Mouse (Mus musculus) myocyte (in vitro differentiated cells): ENCODE measurements at regions not wholly inside any gene's neighbourhood (a gene's known extent, or its start where the extent isn't known, plus 50 kb on each side); places are given as distances from the start of the nearest gene placed in this dataset.

Source experiments
- H3K27me3 ChIP-seq: one replicate; pipeline ENCODE4 v1.6.1; 2011; ENCODE audit not compliant: control insufficient read depth, insufficient read depth, insufficient read length
- H3K36me3 ChIP-seq: one replicate; pipeline ENCODE4 v1.6.1; 2011; ENCODE audit not compliant: control insufficient read depth, insufficient read depth
- H3K4me2 ChIP-seq: one replicate; pipeline ENCODE4 v1.6.1; 2011; ENCODE audit warnings: low read depth, control low read depth
- H3K4me3 ChIP-seq: one replicate; pipeline ENCODE4 v1.5.1; 2011; ENCODE audit warnings: mild to moderate bottlenecking, control low read depth, moderate library complexity
- H3K79me2 ChIP-seq: one replicate; pipeline ENCODE4 v1.6.1; 2011; ENCODE audit not compliant: control insufficient read depth, insufficient read depth
- H3ac ChIP-seq: one replicate; pipeline ENCODE4 v1.6.1; 2011; ENCODE audit not compliant: control insufficient read depth, insufficient read length
- CEBPB ChIP-seq: IDR thresholded peaks from 2 replicates; pipeline ENCODE4 v1.6.1; 2011; ENCODE audit warnings: mild to moderate bottlenecking, moderate library complexity; ENCODE audit not compliant: poor library complexity, insufficient read depth, severe bottlenecking
- E2F4 ChIP-seq: IDR thresholded peaks from one replicate; pipeline ENCODE4 v1.6.1; 2011; ENCODE audit warnings: mild to moderate bottlenecking, control low read depth, moderate library complexity; ENCODE audit not compliant: insufficient read depth
- MAX ChIP-seq: IDR thresholded peaks from one replicate; pipeline ENCODE4 v1.6.1; 2011; ENCODE audit warnings: low read depth, mild to moderate bottlenecking, control low read depth
- MYOD1 ChIP-seq, 3 experiments: IDR thresholded peaks; one replicate each; pipeline ENCODE4 v1.6.1; 2011; ENCODE audit warnings: control low read depth in 2 of 3, low read depth in 2 of 3, mild to moderate bottlenecking in 2 of 3, moderate library complexity in 1 of 3; ENCODE audit not compliant: insufficient read length in 2 of 3, control insufficient read depth in 1 of 3
- MYOG ChIP-seq, 3 experiments: IDR thresholded peaks; one replicate each; pipeline ENCODE4 v1.6.1; 2011; ENCODE audit warnings: control low read depth in 2 of 3, low read depth in 2 of 3, mild to moderate bottlenecking in 2 of 3; ENCODE audit not compliant: insufficient read length in 2 of 3, control insufficient read depth in 1 of 3, insufficient read depth in 1 of 3
- POLR2A ChIP-seq: IDR thresholded peaks from one replicate; pipeline ENCODE4 v1.6.1; 2011; ENCODE audit warnings: low read depth, mild to moderate bottlenecking, control low read depth, moderate library complexity; ENCODE audit not compliant: insufficient read length
- POLR2AphosphoS2 ChIP-seq: IDR thresholded peaks from one replicate; pipeline ENCODE4 v1.6.1; 2011; ENCODE audit warnings: low read depth, control low read depth; ENCODE audit not compliant: insufficient read length
- REST ChIP-seq: IDR thresholded peaks from one replicate; pipeline ENCODE4 v1.6.1; 2011; ENCODE audit warnings: mild to moderate bottlenecking, control low read depth, moderate library complexity; ENCODE audit not compliant: insufficient read depth, insufficient read length
- SRF ChIP-seq: IDR thresholded peaks from one replicate; pipeline ENCODE4 v1.6.1; 2011; ENCODE audit warnings: low read depth; ENCODE audit not compliant: control insufficient read depth, insufficient read length
- TCF12 ChIP-seq: IDR thresholded peaks from one replicate; pipeline ENCODE4 v1.6.1; 2011; ENCODE audit warnings: mild to moderate bottlenecking, control low read depth; ENCODE audit not compliant: poor library complexity, insufficient read depth, severe bottlenecking
- TCF3 ChIP-seq: IDR thresholded peaks from one replicate; pipeline ENCODE4 v1.6.1; 2011; ENCODE audit warnings: low read depth, control low read depth; ENCODE audit not compliant: insufficient read length
- USF1 ChIP-seq: IDR thresholded peaks from one replicate; pipeline ENCODE4 v1.6.1; 2011; ENCODE audit warnings: low read depth, mild to moderate bottlenecking, control low read depth, moderate library complexity

- H3K4me3 ChIP-seq, result no peak overlapping the region
- H3K4me2 ChIP-seq, result no peak overlapping the region
- peaks cover 4% of the 10 kb centered on the region for H3K27me3 ChIP-seq
- TF ChIP-seq MYOD1 (IDR thresholded peaks at IDR 0.05; ENCODE audit: control insufficient read depth in 1 of 3, insufficient read length in 2 of 3, low read depth in 2 of 3), result no peak
- TF ChIP-seq E2F4, result no peak
- TF ChIP-seq USF1, result no peak
- TF ChIP-seq TCF12, result no peak
- TF ChIP-seq POLR2AphosphoS2, result no peak
- no peak for TF ChIP-seq TCF3
- no peak for TF ChIP-seq MYOG (IDR thresholded peaks at IDR 0.05; ENCODE audit: control insufficient read depth in 1 of 3, insufficient read depth in 1 of 3, insufficient read length in 2 of 3, low read depth in 2 of 3)
- no peak for TF ChIP-seq SRF
- no peaks in the 10 kb centered on the region for H3K79me2 ChIP-seq
- H3K36me3 ChIP-seq, result no peaks in the 10 kb centered on the region
- no peak overlapping the region for H3ac ChIP-seq
These were observed 87.3 kb downstream of the Rplp1 start for GRCm38 (mm10) chr9:61827014-61827413.

- no peak overlapping the region for H3ac ChIP-seq
- TF ChIP-seq USF1 (no peak), TCF12 (no peak), MYOD1 (IDR thresholded peaks at IDR 0.05; ENCODE audit: control insufficient read depth in 1 of 3, insufficient read length in 2 of 3, low read depth in 2 of 3) (no peak)
- no peak overlapping the region for H3K4me3 ChIP-seq
- H3K4me2 ChIP-seq, result no peak overlapping the region
- H3K79me2 ChIP-seq, result no peaks in the 10 kb centered on the region
- H3K27me3 ChIP-seq, result no peaks in the 10 kb centered on the region
- no peaks in the 10 kb centered on the region for H3K36me3 ChIP-seq
These were observed 87.9 kb downstream of the Rplp1 start for GRCm38 (mm10) chr9:61826415-61826814.

GRCm38 (mm10) chr9:61825804-61826203, 88.5 kb downstream of the Rplp1 start:
- Histone ChIP-seq H3K4me3 (no peak overlapping the region), H3ac (no peak overlapping the region), H3K27me3 (no peaks in the 10 kb centered on the region), H3K36me3 (no peaks in the 10 kb centered on the region), H3K79me2 (no peaks in the 10 kb centered on the region), H3K4me2 (no peak overlapping the region)
- TF ChIP-seq MYOG (IDR thresholded peaks at IDR 0.05; ENCODE audit: control insufficient read depth in 1 of 3, insufficient read depth in 1 of 3, insufficient read length in 2 of 3, low read depth in 2 of 3) (no peak), USF1 (no peak), TCF3 (no peak), MYOD1 (IDR thresholded peaks at IDR 0.05; ENCODE audit: control insufficient read depth in 1 of 3, insufficient read length in 2 of 3, low read depth in 2 of 3) (no peak)

DNA sequence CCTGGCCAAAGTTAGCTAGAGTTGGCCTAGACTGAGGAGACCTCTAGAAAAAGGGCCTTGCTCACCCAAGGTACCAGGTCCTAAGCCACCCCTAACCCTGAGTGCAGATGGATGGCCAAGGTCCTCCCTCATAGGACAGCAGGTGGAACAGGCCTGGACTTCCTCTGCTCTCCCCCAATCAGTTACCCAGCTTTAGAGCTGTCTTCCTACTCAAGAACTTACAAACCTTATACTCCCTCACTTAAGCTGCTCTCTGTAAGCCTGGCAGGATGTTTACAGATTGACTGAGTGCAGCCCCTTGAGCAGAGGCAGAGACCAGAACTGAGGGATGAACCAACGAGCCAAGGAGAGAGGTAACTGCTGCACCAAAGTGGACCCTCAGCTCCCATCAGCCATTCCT, 94.5 kb downstream of the Rplp1 start:
- peaks cover 23% of the 10 kb centered on the region for H3K27me3 ChIP-seq

DNA sequence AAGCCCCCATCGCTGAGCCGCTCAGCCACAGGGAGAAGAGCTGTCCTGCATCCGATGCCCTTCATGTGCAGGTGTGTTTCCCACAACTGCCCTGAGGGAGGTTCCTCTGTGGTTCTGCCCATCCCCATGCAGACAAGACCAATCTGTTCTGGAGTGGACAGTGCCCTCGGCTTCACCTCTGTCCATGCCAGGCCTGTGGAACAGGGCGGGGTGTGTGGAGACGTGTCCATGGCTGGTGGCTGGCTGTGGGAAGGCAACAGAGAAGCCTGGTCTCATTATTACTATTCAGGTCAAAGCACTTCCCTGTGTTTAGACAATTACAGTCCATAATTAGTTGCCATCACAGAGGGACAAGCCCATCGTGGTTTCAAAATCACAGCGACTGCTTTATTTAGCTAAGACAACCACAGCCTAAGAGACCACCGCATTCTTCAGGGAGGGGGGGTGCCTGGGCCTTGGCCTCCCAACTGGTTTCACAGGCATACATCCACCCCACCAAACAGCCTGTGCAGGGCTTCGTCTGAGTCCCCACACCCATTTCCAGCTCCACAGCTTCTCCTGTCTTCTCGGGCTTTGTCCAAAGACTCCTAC, 97.7 kb downstream of the Rplp1 start:
- H3ac ChIP-seq, result no peak overlapping the region
- H3K27me3 ChIP-seq, result peaks cover 23% of the 10 kb centered on the region
- no peak overlapping the region for H3K4me2 ChIP-seq
- no peak overlapping the region for H3K4me3 ChIP-seq
- no peak for TF ChIP-seq TCF12
- no peak for TF ChIP-seq MYOD1 (IDR thresholded peaks at IDR 0.05; ENCODE audit: control insufficient read depth in 1 of 3, insufficient read length in 2 of 3, low read depth in 2 of 3)
- no peak for TF ChIP-seq MYOG (IDR thresholded peaks at IDR 0.05; ENCODE audit: control insufficient read depth in 1 of 3, insufficient read depth in 1 of 3, insufficient read length in 2 of 3, low read depth in 2 of 3)
- no peak for TF ChIP-seq REST
- no peak for TF ChIP-seq CEBPB
- no peak for TF ChIP-seq USF1
- no peak for TF ChIP-seq MAX
- no peak for TF ChIP-seq TCF3
- no peak for TF ChIP-seq E2F4
- TF ChIP-seq SRF, result no peak
- no peak for TF ChIP-seq POLR2A
- no peak for TF ChIP-seq POLR2AphosphoS2
- no peaks in the 10 kb centered on the region for H3K79me2 ChIP-seq
- H3K36me3 ChIP-seq, result no peaks in the 10 kb centered on the region

More for the DNA sequence above, 94.5 kb downstream of the Rplp1 start:
- Histone ChIP-seq H3K4me3 (no peak overlapping the region), H3ac (no peak overlapping the region), H3K4me2 (no peak overlapping the region), H3K79me2 (no peaks in the 10 kb centered on the region), H3K36me3 (no peaks in the 10 kb centered on the region)
- TF ChIP-seq REST, result no peak
- TF ChIP-seq TCF12, result no peak
- no peak for TF ChIP-seq POLR2AphosphoS2
- no peak for TF ChIP-seq TCF3
- no peak for TF ChIP-seq E2F4
- no peak for TF ChIP-seq MYOD1 (IDR thresholded peaks at IDR 0.05; ENCODE audit: control insufficient read depth in 1 of 3, insufficient read length in 2 of 3, low read depth in 2 of 3)
- no peak for TF ChIP-seq CEBPB
- TF ChIP-seq MAX, result no peak
- TF ChIP-seq SRF, result no peak
- no peak for TF ChIP-seq USF1
- TF ChIP-seq MYOG (IDR thresholded peaks at IDR 0.05; ENCODE audit: control insufficient read depth in 1 of 3, insufficient read depth in 1 of 3, insufficient read length in 2 of 3, low read depth in 2 of 3), result no peak
- no peak for TF ChIP-seq POLR2A
